Mouse (Mus musculus): Measurements from ENCODE around the gene Acvr1. TPM values are rescaled to one million over a fixed set of nuclear protein-coding genes. Genes with fewer than 3 reads are reported as not detected.

The Acvr1 gene
- polyA plus RNA-seq, 1 experiment, result 35.6 TPM

- Histone ChIP-seq H3K79me2 (ENCODE audit: control insufficient read depth, insufficient read depth) (no peaks in the 10 kb centered on the region), H3K4me3 (no peak overlapping the region), H3K4me2 (ENCODE audit: low read depth) (no peak overlapping the region), H3ac (ENCODE audit: control insufficient read depth, insufficient read length) (no peak overlapping the region), H3K27me3 (ENCODE audit: control insufficient read depth, insufficient read depth, insufficient read length) (no peaks in the 10 kb centered on the region), H3K36me3 (ENCODE audit: control insufficient read depth, insufficient read depth) (peaks cover 26% of the 10 kb centered on the region)
- TF ChIP-seq MAX (IDR thresholded peaks at IDR 0.05; ENCODE audit: low read depth) (no peak), SRF (IDR thresholded peaks at IDR 0.05; ENCODE audit: control insufficient read depth, insufficient read length, low read depth) (no peak), E2F4 (IDR thresholded peaks at IDR 0.05; ENCODE audit: insufficient read depth) (no peak), TCF3 (IDR thresholded peaks at IDR 0.05; ENCODE audit: insufficient read length, low read depth) (no peak), POLR2AphosphoS2 (IDR thresholded peaks at IDR 0.05; ENCODE audit: insufficient read length, low read depth) (no peak), MYOG (IDR thresholded peaks at IDR 0.05; ENCODE audit: control insufficient read depth in 1 of 3, insufficient read depth in 1 of 3, insufficient read length in 2 of 3, low read depth in 2 of 3) (no peak), TCF12 (IDR thresholded peaks at IDR 0.05; ENCODE audit: insufficient read depth, poor library complexity, severe bottlenecking) (no peak), POLR2A (IDR thresholded peaks at IDR 0.05; ENCODE audit: insufficient read length, low read depth) (no peak), USF1 (IDR thresholded peaks at IDR 0.05; ENCODE audit: low read depth) (no peak), REST (IDR thresholded peaks at IDR 0.05; ENCODE audit: insufficient read depth, insufficient read length) (no peak), CEBPB (IDR thresholded peaks at IDR 0.05; ENCODE audit: insufficient read depth, poor library complexity, severe bottlenecking) (no peak), MYOD1 (IDR thresholded peaks at IDR 0.05; ENCODE audit: control insufficient read depth in 1 of 3, insufficient read length in 2 of 3, low read depth in 2 of 3) (no peak)
These were observed 123.8 kb downstream of the Acvr1 start for GRCm38 (mm10) chr2:58443163-58443562.

- Histone ChIP-seq H3K79me2 (ENCODE audit: control insufficient read depth, insufficient read depth) (no peaks in the 10 kb centered on the region), H3K4me3 (no peak overlapping the region), H3ac (ENCODE audit: control insufficient read depth, insufficient read length) (no peak overlapping the region), H3K27me3 (ENCODE audit: control insufficient read depth, insufficient read depth, insufficient read length) (no peaks in the 10 kb centered on the region), H3K4me2 (ENCODE audit: low read depth) (no peak overlapping the region), H3K36me3 (ENCODE audit: control insufficient read depth, insufficient read depth) (peaks cover 9% of the 10 kb centered on the region)
- TF ChIP-seq MAX (IDR thresholded peaks at IDR 0.05; ENCODE audit: low read depth) (no peak), E2F4 (IDR thresholded peaks at IDR 0.05; ENCODE audit: insufficient read depth) (no peak), REST (IDR thresholded peaks at IDR 0.05; ENCODE audit: insufficient read depth, insufficient read length) (no peak)
These were observed 130.0 kb downstream of the Acvr1 start for GRCm38 (mm10) chr2:58436911-58437310.

GRCm38 (mm10) chr2:58435507-58435906 lies 131.4 kb downstream of the Acvr1 start:
- H3ac ChIP-seq (ENCODE audit: control insufficient read depth, insufficient read length), result no peak overlapping the region
- no peak for TF ChIP-seq MYOG (IDR thresholded peaks at IDR 0.05; ENCODE audit: control insufficient read depth in 1 of 3, insufficient read depth in 1 of 3, insufficient read length in 2 of 3, low read depth in 2 of 3)
- TF ChIP-seq MAX (IDR thresholded peaks at IDR 0.05; ENCODE audit: low read depth), result no peak
- no peak for TF ChIP-seq POLR2A (IDR thresholded peaks at IDR 0.05; ENCODE audit: insufficient read length, low read depth)
- TF ChIP-seq E2F4 (IDR thresholded peaks at IDR 0.05; ENCODE audit: insufficient read depth), result no peak
- no peak for TF ChIP-seq USF1 (IDR thresholded peaks at IDR 0.05; ENCODE audit: low read depth)
- no peak overlapping the region for H3K4me3 ChIP-seq
- H3K79me2 ChIP-seq (ENCODE audit: control insufficient read depth, insufficient read depth), result no peaks in the 10 kb centered on the region
- no peak overlapping the region for H3K4me2 ChIP-seq (ENCODE audit: low read depth)
- peaks cover 9% of the 10 kb centered on the region for H3K36me3 ChIP-seq (ENCODE audit: control insufficient read depth, insufficient read depth)
- H3K27me3 ChIP-seq (ENCODE audit: control insufficient read depth, insufficient read depth, insufficient read length), result no peaks in the 10 kb centered on the region

GRCm38 (mm10) chr2:58434438-58434837 lies 132.5 kb downstream of the Acvr1 start:
- Histone ChIP-seq H3K36me3 (ENCODE audit: control insufficient read depth, insufficient read depth) (peaks cover 8% of the 10 kb centered on the region), H3K4me3 (no peak overlapping the region), H3ac (ENCODE audit: control insufficient read depth, insufficient read length) (no peak overlapping the region), H3K79me2 (ENCODE audit: control insufficient read depth, insufficient read depth) (no peaks in the 10 kb centered on the region), H3K27me3 (ENCODE audit: control insufficient read depth, insufficient read depth, insufficient read length) (no peaks in the 10 kb centered on the region), H3K4me2 (ENCODE audit: low read depth) (no peak overlapping the region)
- no peak for TF ChIP-seq MAX (IDR thresholded peaks at IDR 0.05; ENCODE audit: low read depth)
- TF ChIP-seq TCF12 (IDR thresholded peaks at IDR 0.05; ENCODE audit: insufficient read depth, poor library complexity, severe bottlenecking), result no peak
- no peak for TF ChIP-seq E2F4 (IDR thresholded peaks at IDR 0.05; ENCODE audit: insufficient read depth)
- TF ChIP-seq MYOG (IDR thresholded peaks at IDR 0.05; ENCODE audit: control insufficient read depth in 1 of 3, insufficient read depth in 1 of 3, insufficient read length in 2 of 3, low read depth in 2 of 3), result no peak
- TF ChIP-seq POLR2A (IDR thresholded peaks at IDR 0.05; ENCODE audit: insufficient read length, low read depth), result no peak

GRCm38 (mm10) chr2:58433317-58433716 lies 133.6 kb downstream of the Acvr1 start:
- no peak for TF ChIP-seq MYOG (IDR thresholded peaks at IDR 0.05; ENCODE audit: control insufficient read depth in 1 of 3, insufficient read depth in 1 of 3, insufficient read length in 2 of 3, low read depth in 2 of 3)
- no peak for TF ChIP-seq CEBPB (IDR thresholded peaks at IDR 0.05; ENCODE audit: insufficient read depth, poor library complexity, severe bottlenecking)
- no peak for TF ChIP-seq E2F4 (IDR thresholded peaks at IDR 0.05; ENCODE audit: insufficient read depth)
- no peak for TF ChIP-seq POLR2AphosphoS2 (IDR thresholded peaks at IDR 0.05; ENCODE audit: insufficient read length, low read depth)
- no peak for TF ChIP-seq REST (IDR thresholded peaks at IDR 0.05; ENCODE audit: insufficient read depth, insufficient read length)
- no peak for TF ChIP-seq SRF (IDR thresholded peaks at IDR 0.05; ENCODE audit: control insufficient read depth, insufficient read length, low read depth)
- TF ChIP-seq MAX (IDR thresholded peaks at IDR 0.05; ENCODE audit: low read depth), result no peak
- no peak for TF ChIP-seq MYOD1 (IDR thresholded peaks at IDR 0.05; ENCODE audit: control insufficient read depth in 1 of 3, insufficient read length in 2 of 3, low read depth in 2 of 3)
- no peak for TF ChIP-seq TCF12 (IDR thresholded peaks at IDR 0.05; ENCODE audit: insufficient read depth, poor library complexity, severe bottlenecking)
- no peak for TF ChIP-seq TCF3 (IDR thresholded peaks at IDR 0.05; ENCODE audit: insufficient read length, low read depth)
- no peak for TF ChIP-seq POLR2A (IDR thresholded peaks at IDR 0.05; ENCODE audit: insufficient read length, low read depth)
- TF ChIP-seq USF1 (IDR thresholded peaks at IDR 0.05; ENCODE audit: low read depth), result no peak
- no peaks in the 10 kb centered on the region for H3K79me2 ChIP-seq (ENCODE audit: control insufficient read depth, insufficient read depth)

More at GRCm38 (mm10) chr2:58433317-58433716, 133.6 kb downstream of the Acvr1 start:
- Histone ChIP-seq H3K4me2 (ENCODE audit: low read depth) (no peak overlapping the region), H3K36me3 (ENCODE audit: control insufficient read depth, insufficient read depth) (peaks cover 4% of the 10 kb centered on the region), H3K27me3 (ENCODE audit: control insufficient read depth, insufficient read depth, insufficient read length) (no peaks in the 10 kb centered on the region), H3K4me3 (no peak overlapping the region), H3ac (ENCODE audit: control insufficient read depth, insufficient read length) (no peak overlapping the region)
